In the genomic region with DNA sequence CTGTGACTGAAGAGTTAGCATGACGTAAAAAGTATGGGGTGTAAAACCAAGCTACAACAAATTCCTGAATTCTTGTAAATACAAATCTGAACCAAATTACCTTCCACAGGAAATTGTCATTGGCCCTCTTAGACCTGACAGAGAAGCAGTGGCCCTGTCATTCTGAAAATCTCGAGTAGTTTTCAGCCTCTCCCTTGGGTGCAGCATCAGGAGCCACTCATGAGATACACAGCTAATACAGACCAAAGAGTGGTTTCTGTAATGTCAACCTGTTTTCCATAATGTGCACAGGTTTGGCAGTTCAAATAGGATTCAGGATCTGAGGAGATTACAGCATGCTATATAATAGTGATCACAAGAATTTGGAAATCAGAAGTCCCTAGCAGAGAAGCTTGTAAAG, we compare ENCODE assay signal across 20 mouse cellular contexts.
"Had no signal": no experiment of that assay in that cellular context is flagged by ENCODE, and none has a peak within 500 bp of the region (broad histone marks: within the 10 kb centered on the region; RNA-seq: fewer than 3 reads in every experiment).

No protein-coding gene starts in this region.

- H3K36me3 ChIP-seq: midbrain, embryonic 12.5 days; neural tube, embryonic 13.5 days; neural tube, embryonic 15.5 days had no signal

- H3K27ac ChIP-seq: macrophage; midbrain, embryonic 12.5 days; neural tube, embryonic 13.5 days; neural tube, embryonic 15.5 days had no signal

- ATAC-seq: midbrain, embryonic 16.5 days had no signal

- H3K4me1 ChIP-seq: midbrain, embryonic 12.5 days; neural tube, embryonic 13.5 days; neural tube, embryonic 15.5 days had no signal

- DNase-seq: lung, adult 18-20 months; lung, embryonic 14.5 days; lung, postnatal 14 days; lung, postnatal 36 days; midbrain, embryonic 14.5 days; retina, postnatal 1 day; right cerebral cortex, adult 18-20 months; right cerebral cortex, postnatal 25 days; right cerebral cortex, postnatal 4 days; spleen, adult 18-20 months; thymus, adult 18-20 months; thymus, postnatal 14 days; thymus, postnatal 36 days had no signal

- H3K9me3 ChIP-seq: megakaryocyte, embryonic 14.5 days; midbrain, embryonic 12.5 days; neural tube, embryonic 13.5 days; neural tube, embryonic 15.5 days had no signal

- H3K9ac ChIP-seq: lung, embryonic 14.5 days; midbrain, embryonic 12.5 days; neural tube, embryonic 13.5 days; neural tube, embryonic 15.5 days had no signal

- H3K4me3 ChIP-seq: megakaryocyte, embryonic 14.5 days; midbrain, embryonic 12.5 days; myocyte; neural tube, embryonic 13.5 days; neural tube, embryonic 15.5 days had no signal

- H3K27me3 ChIP-seq: megakaryocyte, embryonic 14.5 days; midbrain, embryonic 12.5 days; neural tube, embryonic 13.5 days; neural tube, embryonic 15.5 days had no signal

- H3K4me2 ChIP-seq: lung, embryonic 14.5 days; midbrain, embryonic 12.5 days; neural tube, embryonic 13.5 days; neural tube, embryonic 15.5 days had no signal
